Mouse (Mus musculus) spleen, adult 12 weeks (tissue): ENCODE data around the gene Abca7.
"Not testable (repeated sequence)": the region's sequence is repeated elsewhere in the genome, so short reads cannot be mapped to it uniquely, and the experiment has no call there.

Source experiments
- DNase-seq: peaks from one replicate; pipeline ENCODE4 v3.0.0; 2022; ENCODE audit warnings: low spot score

Gene Abca7

GRCm38 (mm10) chr10:80021320-80021641 lies 25.0 kb downstream of the Abca7 start:
- no peak for DNase-seq

GRCm38 (mm10) chr10:80022164-80022563 lies 25.9 kb downstream of the Abca7 start:
- DNase-seq: no peak

DNA sequence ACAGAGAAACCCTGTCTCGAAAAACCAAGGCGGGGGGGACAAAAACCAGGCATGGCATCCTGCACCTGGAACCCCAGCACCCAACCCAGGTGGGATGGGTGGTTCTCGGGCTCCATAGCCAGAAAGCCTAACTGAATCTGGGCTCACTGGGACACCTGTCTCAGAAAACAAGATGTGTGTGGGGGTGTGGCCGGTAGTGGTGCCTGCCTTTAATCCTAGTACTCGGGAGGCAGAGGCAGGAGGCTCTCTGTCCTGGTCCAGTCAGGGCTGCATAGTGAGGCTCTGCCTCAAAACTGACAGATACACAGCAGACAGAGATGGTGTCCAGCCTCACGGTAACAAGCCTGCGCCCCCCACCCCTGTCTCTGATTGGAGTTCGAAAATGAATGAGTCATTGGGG lies 26.5 kb downstream of the Abca7 start:
- no peak for DNase-seq

- DNase-seq: no peak
Observed at GRCm38 (mm10) chr10:80023758-80024157, 27.5 kb downstream of the Abca7 start.

- DNase-seq: peak; percentile 40
Observed at GRCm38 (mm10) chr10:80024229-80025043, 28.1 kb downstream of the Abca7 start.

DNA sequence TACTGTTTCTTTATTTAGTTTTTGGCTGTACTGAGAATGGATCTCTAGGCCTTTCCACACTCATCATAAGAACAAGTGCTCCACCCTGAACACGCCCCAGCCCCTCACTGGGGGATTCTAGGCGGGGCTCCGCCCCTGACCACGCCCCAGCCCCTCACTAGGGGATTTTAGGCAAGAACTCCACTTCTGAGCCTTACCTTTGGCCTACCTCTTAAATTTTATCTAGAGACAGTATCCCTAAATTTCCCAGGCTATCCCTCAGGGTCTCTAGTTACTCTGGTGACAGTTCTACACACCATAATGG lies 28.7 kb downstream of the Abca7 start:
- no peak for DNase-seq

GRCm38 (mm10) chr10:80025463-80025862 lies 29.2 kb downstream of the Abca7 start:
- DNase-seq: no peak

DNA sequence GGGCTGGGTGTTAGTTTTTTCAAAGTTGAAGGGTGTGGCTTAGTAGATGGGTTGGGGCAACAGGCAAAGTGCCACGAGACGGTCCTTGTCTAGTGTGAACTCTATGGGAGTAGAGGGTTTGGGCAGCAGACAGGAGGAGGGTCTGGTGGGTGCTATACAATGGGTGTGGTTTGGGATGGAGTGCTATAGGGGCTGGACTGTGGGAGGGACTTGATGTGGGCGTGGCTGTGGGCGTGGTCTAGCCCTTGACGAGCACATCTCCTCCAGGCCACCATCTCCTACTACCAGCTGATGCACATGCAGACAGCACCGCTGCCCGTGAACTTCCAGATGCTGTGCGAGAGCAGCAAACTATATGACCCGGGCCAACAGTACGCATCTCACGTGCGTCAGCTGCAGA lies 29.6 kb downstream of the Abca7 start:
- no peak for DNase-seq

GRCm38 (mm10) chr10:80027681-80028520 lies 31.6 kb downstream of the Abca7 start:
- DNase-seq: no peak

GRCm38 (mm10) chr10:80028521-80028846 lies 32.2 kb downstream of the Abca7 start:
- DNase-seq: no peak

DNA sequence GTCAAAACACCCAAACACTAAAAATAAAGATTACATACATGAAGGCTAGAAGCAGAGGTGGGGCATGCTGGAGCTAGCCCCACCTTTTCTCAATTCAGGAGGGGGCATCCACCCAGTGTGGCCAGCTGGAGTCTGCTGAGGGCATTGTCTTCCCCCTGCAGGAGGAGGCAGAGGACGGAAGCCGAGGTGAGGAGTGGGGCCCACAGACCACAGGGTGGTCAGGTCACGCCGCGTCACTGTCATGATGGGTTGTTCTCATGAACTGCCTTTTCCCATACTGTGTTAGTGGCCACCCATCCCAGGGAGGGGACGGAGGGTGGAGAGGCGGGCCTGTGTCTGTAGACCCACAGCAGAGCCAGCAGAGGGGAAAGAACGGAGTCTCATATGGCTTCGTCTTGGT lies 33.9 kb downstream of the Abca7 start:
- no peak for DNase-seq

DNA sequence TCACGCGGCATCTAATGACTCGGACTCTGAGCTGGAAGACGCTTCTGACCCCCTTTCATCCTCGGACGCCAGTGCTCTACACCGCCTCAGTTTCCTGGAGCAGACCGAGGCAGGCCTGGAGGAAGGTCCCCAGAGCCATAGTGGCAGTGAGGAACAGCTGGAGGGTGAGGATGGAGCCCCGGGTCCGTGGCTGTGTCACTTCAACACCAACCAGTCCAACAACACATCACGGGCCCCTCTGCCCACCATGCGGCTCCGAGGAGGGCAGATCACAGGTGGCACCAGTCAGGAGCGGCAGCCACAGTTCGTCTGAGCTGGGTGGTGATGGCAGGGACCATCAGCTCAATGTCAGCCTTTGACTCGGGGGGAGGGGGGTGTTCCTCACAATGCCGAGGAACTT lies 34.4 kb downstream of the Abca7 start:
- DNase-seq: no peak

DNA sequence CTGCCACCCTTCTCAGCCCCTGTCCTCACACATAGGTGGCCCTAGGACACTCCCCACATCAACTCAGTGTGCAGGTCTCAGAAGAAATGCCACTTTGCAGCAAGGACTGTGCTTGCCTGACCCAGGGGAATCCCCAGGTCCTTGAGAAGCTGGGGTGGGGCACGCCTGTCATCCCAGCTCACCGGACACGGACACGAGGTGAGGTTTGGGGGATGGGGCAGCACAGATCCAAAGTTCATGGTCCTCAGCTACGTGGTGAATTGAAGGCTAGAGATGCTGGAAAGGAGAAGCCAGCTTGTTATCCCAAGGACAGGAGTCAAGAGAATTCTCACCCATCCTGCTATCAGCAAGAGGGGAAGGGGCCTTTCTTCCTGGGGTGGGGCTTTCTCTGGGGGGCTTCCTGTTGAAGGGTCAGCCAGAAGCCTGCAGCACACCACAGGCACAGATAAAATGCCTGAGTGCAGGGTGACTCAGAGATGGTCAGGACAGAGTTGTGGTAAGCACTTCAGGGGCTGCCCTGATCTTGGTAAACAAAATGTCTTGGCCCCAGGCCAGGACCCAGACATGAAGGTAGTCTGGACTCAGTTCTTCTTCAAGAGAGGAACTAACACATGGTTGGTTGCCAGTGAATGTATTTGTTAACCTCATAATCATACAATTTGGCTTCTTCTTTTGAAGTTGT lies 36.6 kb downstream of the Abca7 start:
- DNase-seq: peak; percentile 47

GRCm38 (mm10) chr10:80033511-80034391 lies 37.5 kb downstream of the Abca7 start:
- no peak for DNase-seq

DNA sequence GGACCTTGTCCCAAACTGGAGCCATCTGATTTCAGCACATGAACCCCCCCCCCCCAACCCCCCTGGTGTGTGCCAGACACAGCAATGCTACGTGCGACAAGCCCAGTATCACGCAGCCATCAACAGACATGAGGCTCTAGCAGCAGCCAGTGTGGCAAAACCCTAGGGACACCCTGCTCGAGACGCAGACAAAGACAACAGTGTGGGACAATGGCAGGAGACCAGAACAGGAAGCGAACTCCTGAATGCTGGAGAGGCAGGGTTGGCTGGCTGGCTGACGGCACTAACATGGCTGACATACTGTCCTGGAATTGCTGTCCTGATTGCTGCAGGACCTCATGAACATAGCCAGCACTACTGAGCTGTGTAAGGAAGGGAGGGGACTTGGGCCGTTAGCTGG lies 38.9 kb downstream of the Abca7 start:
- no peak for DNase-seq

DNA sequence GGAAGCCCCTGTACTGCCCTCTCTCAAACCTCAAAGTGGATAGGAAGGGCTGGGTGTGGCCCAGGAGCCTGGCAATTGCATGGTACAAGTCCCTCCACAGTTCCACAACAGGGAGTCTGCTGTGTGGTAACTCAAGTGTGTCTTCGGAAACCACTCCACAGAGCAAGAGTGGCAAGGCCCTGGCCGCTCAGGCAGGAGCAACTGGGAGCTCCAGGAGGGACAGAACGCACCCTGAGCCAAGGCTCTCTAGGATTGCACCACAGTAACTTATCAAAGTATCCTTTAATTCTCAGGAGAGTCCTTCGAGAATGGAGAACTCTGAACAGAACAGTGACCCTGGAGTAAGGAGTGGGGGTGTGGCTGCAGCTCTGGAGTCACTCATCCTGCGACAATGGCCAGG lies 39.4 kb downstream of the Abca7 start:
- no peak for DNase-seq

- no peak for DNase-seq
Observed at GRCm38 (mm10) chr10:80036832-80037231, 40.5 kb downstream of the Abca7 start.

GRCm38 (mm10) chr10:80039559-80039979 lies 43.3 kb downstream of the Abca7 start, which contains the start of gene Polr2e:
Polr2e (minus strand) TSS chr10:80039795.
- peak; percentile 99 for DNase-seq

DNA sequence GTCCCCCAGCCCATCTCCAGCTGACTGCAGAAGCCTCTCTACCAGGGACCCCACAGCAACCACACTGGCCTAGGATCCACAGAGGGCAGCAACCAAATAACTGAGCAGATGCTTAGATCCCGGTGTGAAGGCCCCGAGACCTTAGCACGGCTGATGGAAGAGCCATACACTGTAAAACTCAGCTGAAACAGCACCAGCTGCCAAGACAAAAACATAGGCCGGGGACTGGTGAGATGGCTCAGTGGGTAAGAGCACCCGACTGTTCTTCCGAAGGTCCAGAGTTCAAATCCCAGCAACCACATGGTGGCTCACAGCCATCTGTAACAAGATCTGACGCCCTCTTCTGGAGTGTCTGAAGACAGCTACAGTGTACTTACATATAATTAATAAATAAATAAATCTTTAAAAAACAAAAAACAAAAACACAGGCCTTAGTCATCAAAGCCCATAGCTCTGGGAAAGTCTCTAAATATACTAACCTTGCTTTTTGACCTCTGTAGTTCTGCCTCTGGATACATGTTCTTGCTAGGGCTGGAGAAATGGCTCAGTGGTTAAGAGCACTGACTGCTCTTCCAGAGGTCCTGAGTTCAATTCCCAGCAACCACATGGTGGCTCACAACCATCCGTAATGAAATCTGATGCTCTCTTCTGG lies 45.2 kb downstream of the Abca7 start:
- DNase-seq: not testable (repeated sequence)

GRCm38 (mm10) chr10:80044087-80044486 lies 47.8 kb downstream of the Abca7 start:
- DNase-seq: no peak

DNA sequence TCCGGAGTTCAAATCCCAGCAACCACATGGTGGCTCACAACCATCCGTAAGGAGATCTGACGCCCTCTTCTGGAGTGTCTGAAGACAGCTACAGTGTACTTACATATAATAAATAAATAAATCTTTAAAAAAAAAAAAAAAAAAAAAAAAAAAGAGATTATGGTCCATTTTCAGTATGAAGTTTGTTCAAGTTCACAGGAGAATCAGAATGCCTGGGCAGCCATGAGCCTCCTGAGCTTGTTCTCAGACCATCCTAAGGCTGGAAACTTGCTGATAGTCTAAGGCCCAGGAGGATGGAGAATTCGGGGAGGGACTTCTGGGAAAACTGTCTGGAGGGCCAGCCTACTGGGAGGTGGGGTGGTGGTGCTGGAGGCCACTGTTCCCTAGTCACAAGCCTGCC lies 49.1 kb downstream of the Abca7 start:
- DNase-seq: not testable (repeated sequence)

GRCm38 (mm10) chr10:80045766-80046165 lies 49.5 kb downstream of the Abca7 start:
- no peak for DNase-seq
